10 mouse cellular contexts compared by ENCODE assay signal in the genomic region with DNA sequence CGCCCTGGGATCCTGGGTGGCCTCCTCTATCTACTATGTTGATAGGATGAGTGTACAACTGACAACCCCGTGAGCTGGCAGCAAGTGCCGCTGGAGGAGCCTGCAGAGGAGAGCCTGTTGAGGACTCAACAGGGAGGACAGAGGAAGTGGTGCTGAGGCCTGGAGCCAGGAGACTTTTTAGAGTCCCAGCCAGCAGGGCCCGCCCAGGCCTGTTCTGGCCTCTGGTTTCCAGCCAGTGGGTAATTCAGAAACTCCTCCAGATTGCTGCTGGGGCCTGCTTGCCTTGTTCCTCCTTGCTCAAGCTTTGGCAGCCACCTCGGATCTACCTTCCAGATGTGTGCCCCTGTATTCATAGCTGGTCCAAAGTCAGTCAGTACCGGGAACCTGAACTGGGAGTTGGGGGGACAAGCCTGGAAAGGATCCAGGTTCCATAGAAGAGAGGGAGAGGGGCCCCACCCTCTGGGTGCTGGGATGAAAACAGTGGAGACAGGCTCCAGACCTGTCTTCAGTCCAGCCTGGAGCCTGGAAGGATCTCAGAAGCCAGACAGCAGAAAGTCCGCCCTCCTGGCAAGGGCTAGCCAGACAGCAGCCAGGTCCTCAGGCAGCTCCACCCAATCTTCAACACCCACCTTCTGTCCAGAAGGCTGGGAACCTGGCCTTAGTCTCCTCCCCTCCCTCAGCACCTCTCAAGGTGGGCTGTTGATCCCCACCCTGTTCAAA. TPM values are rescaled to one million over a fixed set of nuclear protein-coding genes. Genes with fewer than 3 reads are reported as not detected.
A peak's percentile ranks its signal among the peaks of the same experiment; 100 is the strongest.
DNase-seq lines count a peak whose midpoint lies in the region; ATAC-seq and TF ChIP-seq lines count a peak whose summit lies in the region.
"Had no signal": no experiment of that assay in that cellular context is flagged by ENCODE, and none has a peak within 500 bp of the region (broad histone marks: within the 10 kb centered on the region; RNA-seq: fewer than 3 reads in every experiment).

No protein-coding gene starts in this region.

- TF ChIP-seq POLR2A in lung, adult 2 months (IDR thresholded peaks at IDR 0.05; ENCODE audit: borderline replicate concordance, extremely low read depth, low read depth, low read length), result peak; percentile 37; the same call in 1 of the 2 replicates

- H3K4me3 ChIP-seq in heart, embryonic 11.5 days (ENCODE audit: low read depth, low read length), result no peak overlapping the region
- H3K4me3 ChIP-seq in lung, adult 2 months (replicated peaks; ENCODE audit: extremely low read depth, low read depth, low read length), result no peak overlapping the region

- TF ChIP-seq CTCF in lung, adult 2 months (IDR thresholded peaks at IDR 0.05; ENCODE audit: insufficient read depth, low read length), result no peak

- H3K36me3 ChIP-seq in heart, embryonic 11.5 days (ENCODE audit: control insufficient read depth, insufficient read depth, low read length), result no peaks in the 10 kb centered on the region

- 0 out of 2 replicates have a peak overlapping the region, but pooled peaks have one; percentile 29 for H3K27ac ChIP-seq in heart, embryonic 11.5 days (ENCODE audit: low read depth, low read length)

- DNase-seq in adrenal gland, postnatal 14 days, result peak; percentile 56
- DNase-seq in adrenal gland, postnatal 4 days (ENCODE audit: low spot score in 2 of 2), result no peak
- DNase-seq in NIH3T3 (ENCODE audit: low read depth), result peak; percentile 86
- DNase-seq in lung, adult 2 months, result peak; percentile 51
- no peak for DNase-seq in right cerebral cortex, adult 2 months (ENCODE audit: low spot score in 2 of 2)
- no peak for DNase-seq in embryo, embryonic 11 days
- DNase-seq in right cerebral cortex, postnatal 10 days (ENCODE audit: low spot score in 2 of 2), result no peak

- no peaks in the 10 kb centered on the region for H3K27me3 ChIP-seq in heart, embryonic 11.5 days (ENCODE audit: control insufficient read depth, insufficient read depth, low read length)

- H3K9ac ChIP-seq in heart, embryonic 11.5 days (ENCODE audit: low read depth, low read length), result no peak overlapping the region

- no peak for ATAC-seq in heart, embryonic 11.5 days (replicated peaks; ENCODE audit: insufficient number of reproducible peaks, low FRiP score, low TSS enrichment)

- H3K4me2 ChIP-seq in heart, embryonic 11.5 days, result no peak overlapping the region

- H3K4me1 ChIP-seq in heart, embryonic 11.5 days (ENCODE audit: control insufficient read depth, insufficient read depth, low read length), result peaks cover 11% of the 10 kb centered on the region
- peaks cover 17% of the 10 kb centered on the region for H3K4me1 ChIP-seq in lung, adult 2 months (ENCODE audit: control insufficient read depth, insufficient read depth, low read length)

- 55% methylated on average over 7 of the region's 7 CpGs for WGBS in heart, embryonic 11.5 days (ENCODE audit: insufficient replicate concordance)
- WGBS in lung, adult 2 months, result 17% methylated on average over 7 of the region's 7 CpGs

- H3K9me3 ChIP-seq in heart, embryonic 11.5 days (replicated peaks; ENCODE audit: control insufficient read depth, low read length), result no peaks in the 10 kb centered on the region

RNA-seq across cellular contexts. Expression of a gene that starts 41.6 kb away (rescaled TPM):
- total RNA-seq in adrenal gland, postnatal 14 days (2021), result not detected in 2 replicates
- total RNA-seq in adrenal gland, postnatal 4 days (2021), result not detected
- polyA plus RNA-seq in heart, embryonic 11.5 days (2014; fragmentation: Nextera tagmentation; extraction: Ambion mirVana), result not detected in 2 replicates
- polyA plus RNA-seq in lung, adult 2 months (2012; rRNA removed), result not detected in 2 replicates
- total RNA-seq: common myeloid progenitor, adult 5-6 weeks had no signal
- polyA plus RNA-seq: C2C12 had no signal

RNA-seq across cellular contexts. Expression of a gene that starts 49.5 kb away (rescaled TPM):
- total RNA-seq in adrenal gland, postnatal 14 days (2021), result 2.7 and 5.0 TPM in 2 replicates
- 1 to 10 TPM; 4.4 to 4.6 TPM for total RNA-seq in adrenal gland, postnatal 4 days (2021)
- 7.9 and 10.6 TPM in 2 replicates for polyA plus RNA-seq in heart, embryonic 11.5 days (2014; fragmentation: Nextera tagmentation; extraction: Ambion mirVana)
- polyA plus RNA-seq in lung, adult 2 months (2012; rRNA removed), result 5.7 and 7.3 TPM in 2 replicates

Comparison
In these comparisons a context has a peak if more than half of its experiments do, and no peak if none do; other contexts are left out.
1. DNase-seq: peak in adrenal gland, postnatal 14 days (single experiment), NIH3T3 (single experiment) and lung, adult 2 months (single experiment); none in adrenal gland, postnatal 4 days (0 of 2), right cerebral cortex, adult 2 months (0 of 2), embryo, embryonic 11 days (single experiment) and right cerebral cortex, postnatal 10 days (0 of 2).